Mouse (Mus musculus) c-Kit-negative CD71-positive TER-119-positive erythroid progenitor cells, embryonic 14.5 days (primary cell): ENCODE data around the gene Dcxr.
A peak's percentile ranks its signal among the peaks of the same experiment; 100 is the strongest.
"Not testable (repeated sequence)": the region's sequence is repeated elsewhere in the genome, so short reads cannot be mapped to it uniquely, and the experiment has no call there.

ENCODE experiments used
- DNase-seq: peaks from one replicate; pipeline ENCODE4 v3.0.0-alpha.2; 2013; ENCODE audit warnings: low read depth, low spot score

Dcxr gene

GRCm38 (mm10) chr11:120727169-120727527, at the start of gene Dcxr:
TSS of gene Dcxr (minus strand) at chr11:120727281.
- DNase-seq: no peak

GRCm38 (mm10) chr11:120775774-120776469, 48.8 kb upstream of the Dcxr start:
- DNase-seq: peak; percentile 68

- no peak for DNase-seq
Observed at GRCm38 (mm10) chr11:120773463-120774190, 46.5 kb upstream of the Dcxr start.

GRCm38 (mm10) chr11:120772749-120773148, 45.7 kb upstream of the Dcxr start:
- no peak for DNase-seq

GRCm38 (mm10) chr11:120768206-120768605, 41.1 kb upstream of the Dcxr start:
- DNase-seq: no peak

- DNase-seq: not testable (repeated sequence)
Observed at GRCm38 (mm10) chr11:120767023-120767422, 39.9 kb upstream of the Dcxr start.

GRCm38 (mm10) chr11:120763121-120763999, 36.3 kb upstream of the Dcxr start:
- not testable (repeated sequence) for DNase-seq

- not testable (repeated sequence) for DNase-seq
Observed at GRCm38 (mm10) chr11:120762672-120763041, 35.6 kb upstream of the Dcxr start, which contains the start of gene Hmga1b. TSS of gene Hmga1b (plus strand) at chr11:120762794.

GRCm38 (mm10) chr11:120761811-120762671, 35.0 kb upstream of the Dcxr start:
- no peak for DNase-seq

- DNase-seq: no peak
Observed at GRCm38 (mm10) chr11:120760236-120760635, 33.2 kb upstream of the Dcxr start.

- no peak for DNase-seq
Observed at GRCm38 (mm10) chr11:120751606-120752005, 24.5 kb upstream of the Dcxr start.

GRCm38 (mm10) chr11:120749430-120749829, 22.3 kb upstream of the Dcxr start:
- DNase-seq: no peak

- DNase-seq: no peak
Observed at GRCm38 (mm10) chr11:120747974-120748373, 20.9 kb upstream of the Dcxr start.

GRCm38 (mm10) chr11:120744121-120744701, 17.1 kb upstream of the Dcxr start:
- no peak for DNase-seq

GRCm38 (mm10) chr11:120740981-120741380, 13.9 kb upstream of the Dcxr start:
- DNase-seq: no peak

- DNase-seq: no peak
Observed at GRCm38 (mm10) chr11:120736424-120736823, 9.3 kb upstream of the Dcxr start.

- no peak for DNase-seq
Observed at GRCm38 (mm10) chr11:120733521-120733920, 6.4 kb upstream of the Dcxr start.

- DNase-seq: no peak
Observed at GRCm38 (mm10) chr11:120731858-120732680, 5.0 kb upstream of the Dcxr start, which contains the start of gene Cbr2. TSS of gene Cbr2 (minus strand) at chr11:120732114.

GRCm38 (mm10) chr11:120731395-120731794, 4.3 kb upstream of the Dcxr start:
- no peak for DNase-seq
